Mouse (Mus musculus) spleen, adult 2 months (tissue): ENCODE results near the gene Foxf1.

Source experiments
- CTCF ChIP-seq: fragments of 200-500 bp; IDR thresholded peaks from 2 replicates; pipeline ENCODE4 v1.5.1; 2011; ENCODE audit warnings: mild to moderate bottlenecking, inconsistent platforms; ENCODE audit not compliant: insufficient read depth, insufficient read length, insufficient replicate concordance; ENCODE audit errors: extremely low read depth
- POLR2A ChIP-seq: fragments of 200-500 bp; IDR thresholded peaks from 2 replicates; pipeline ENCODE4 v1.6.1; 2011; ENCODE audit warnings: low read depth, low read length, inconsistent platforms

- TF ChIP-seq CTCF (peak; percentile 96), POLR2A (no peak)
These were observed 20.0 kb downstream of the Foxf1 start for GRCm38 (mm10) chr8:121104049-121104818.
